ENCODE assay signal across 7 mouse cellular contexts in genomic region chr12:85339947-85340346, GRCm38 (mm10). TPM values are rescaled to one million over a fixed set of nuclear protein-coding genes. Genes with fewer than 3 reads are reported as not detected.
A peak's percentile ranks its signal among the peaks of the same experiment; 100 is the strongest.
DNase-seq lines count a peak whose midpoint lies in the region; ATAC-seq and TF ChIP-seq lines count a peak whose summit lies in the region.

No protein-coding gene starts in this region.

- H3K9me3 ChIP-seq in E14TG2a.4 (ENCODE audit: low read length) = no peaks in the 10 kb centered on the region
- no peaks in the 10 kb centered on the region for H3K9me3 ChIP-seq in forebrain, embryonic 14.5 days (replicated peaks; ENCODE audit: control insufficient read depth, low read length)
- no peaks in the 10 kb centered on the region for H3K9me3 ChIP-seq in limb, embryonic 13.5 days
- no peaks in the 10 kb centered on the region for H3K9me3 ChIP-seq in midbrain, embryonic 13.5 days

- H3K4me2 ChIP-seq in forebrain, embryonic 14.5 days (ENCODE audit: low read length) = peak overlapping the region; percentile 73
- peak overlapping the region; percentile 70 for H3K4me2 ChIP-seq in limb, embryonic 13.5 days (replicated peaks)
- peak overlapping the region; percentile 80 for H3K4me2 ChIP-seq in midbrain, embryonic 13.5 days (replicated peaks)

- no peak for ATAC-seq in forebrain, embryonic 14.5 days
- no peak for ATAC-seq in limb, embryonic 13.5 days (ENCODE audit: low FRiP score, low read depth)
- ATAC-seq in midbrain, embryonic 13.5 days = no peak

- H3K4me3 ChIP-seq in E14TG2a.4 (replicated peaks; ENCODE audit: low read length) = peak overlapping the region; percentile 97
- no peak overlapping the region for H3K4me3 ChIP-seq in forebrain, embryonic 14.5 days (ENCODE audit: low read depth, low read length)
- H3K4me3 ChIP-seq in limb, embryonic 13.5 days = peak overlapping the region; percentile 76
- no peak overlapping the region for H3K4me3 ChIP-seq in midbrain, embryonic 13.5 days (replicated peaks)

- no peak overlapping the region for H3K27ac ChIP-seq in forebrain, embryonic 14.5 days (ENCODE audit: low read depth, low read length)
- H3K27ac ChIP-seq in limb, embryonic 13.5 days = no peak overlapping the region
- no peak overlapping the region for H3K27ac ChIP-seq in midbrain, embryonic 13.5 days

- H3K9ac ChIP-seq in forebrain, embryonic 14.5 days (ENCODE audit: low read length) = no peak overlapping the region
- no peak overlapping the region for H3K9ac ChIP-seq in limb, embryonic 13.5 days
- H3K9ac ChIP-seq in midbrain, embryonic 13.5 days (replicated peaks) = no peak overlapping the region

- WGBS in forebrain, embryonic 14.5 days = 47% methylated on average over 4 of the region's 4 CpGs
- WGBS in limb, embryonic 13.5 days = 37% methylated on average over 4 of the region's 4 CpGs
- WGBS in midbrain, embryonic 13.5 days = 53% methylated on average over 4 of the region's 4 CpGs

- TF ChIP-seq CTCF in E14TG2a.4 (conservative IDR thresholded peaks at IDR 0.05; ENCODE audit: low read length) = no peak

- peaks cover 53% of the 10 kb centered on the region for H3K4me1 ChIP-seq in E14TG2a.4 (replicated peaks; ENCODE audit: low read depth, low read length)
- peaks cover 8% of the 10 kb centered on the region for H3K4me1 ChIP-seq in forebrain, embryonic 14.5 days (ENCODE audit: control insufficient read depth, insufficient read depth, low read length)
- H3K4me1 ChIP-seq in limb, embryonic 13.5 days = peaks cover 29% of the 10 kb centered on the region
- peaks cover 24% of the 10 kb centered on the region for H3K4me1 ChIP-seq in midbrain, embryonic 13.5 days (replicated peaks)

- peaks cover 51% of the 10 kb centered on the region for H3K36me3 ChIP-seq in E14TG2a.4 (ENCODE audit: insufficient read depth, low read length)
- peaks cover 28% of the 10 kb centered on the region for H3K36me3 ChIP-seq in forebrain, embryonic 14.5 days (ENCODE audit: control insufficient read depth, insufficient read depth, low read length)
- H3K36me3 ChIP-seq in limb, embryonic 13.5 days = peaks cover 33% of the 10 kb centered on the region
- H3K36me3 ChIP-seq in midbrain, embryonic 13.5 days = peaks cover 28% of the 10 kb centered on the region

- H3K27me3 ChIP-seq in E14TG2a.4 (ENCODE audit: insufficient read depth, low read length) = no peaks in the 10 kb centered on the region
- H3K27me3 ChIP-seq in forebrain, embryonic 14.5 days (replicated peaks; ENCODE audit: control insufficient read depth, insufficient read depth, low read length) = no peaks in the 10 kb centered on the region
- H3K27me3 ChIP-seq in limb, embryonic 13.5 days = no peaks in the 10 kb centered on the region
- H3K27me3 ChIP-seq in midbrain, embryonic 13.5 days = no peaks in the 10 kb centered on the region

- DNase-seq in B cell, adult 2 months = peak; percentile 32 to 36
- no peak for DNase-seq in forebrain, embryonic 14.5 days (ENCODE audit: low spot score)
- no peak for DNase-seq in right cerebral cortex, adult 18-20 months
- no peak for DNase-seq in right cerebral cortex, postnatal 10 days (ENCODE audit: low spot score in 2 of 2)

RNA-seq across cellular contexts. Expression of gene Nek9, which starts 0.8 kb away (rescaled TPM):
- polyA plus RNA-seq in forebrain, embryonic 14.5 days (2014; fragmentation: Nextera tagmentation; extraction: Ambion mirVana) = 9.5 and 10.4 TPM in 2 replicates
- polyA plus RNA-seq in limb, embryonic 13.5 days (2015; fragmentation: Nextera tagmentation; extraction: Ambion mirVana) = 25.4 and 29.1 TPM in 2 replicates
- 12.6 and 13.5 TPM in 2 replicates for polyA plus RNA-seq in midbrain, embryonic 13.5 days (2015; fragmentation: Nextera tagmentation; extraction: Ambion mirVana)

RNA-seq across cellular contexts. Expression of gene Tmed10, which starts 34.7 kb away (rescaled TPM):
- polyA plus RNA-seq in forebrain, embryonic 14.5 days (2014; fragmentation: Nextera tagmentation; extraction: Ambion mirVana) = 194 and 212 TPM in 2 replicates
- 320 and 322 TPM in 2 replicates for polyA plus RNA-seq in limb, embryonic 13.5 days (2015; fragmentation: Nextera tagmentation; extraction: Ambion mirVana)
- polyA plus RNA-seq in midbrain, embryonic 13.5 days (2015; fragmentation: Nextera tagmentation; extraction: Ambion mirVana) = 181 and 189 TPM in 2 replicates

RNA-seq across cellular contexts. Expression of gene Zc2hc1c, which starts 51.6 kb away (rescaled TPM):
- polyA plus RNA-seq in forebrain, embryonic 14.5 days (2014; fragmentation: Nextera tagmentation; extraction: Ambion mirVana) = 0.95 and 1.4 TPM in 2 replicates
- polyA plus RNA-seq in limb, embryonic 13.5 days (2015; fragmentation: Nextera tagmentation; extraction: Ambion mirVana) = 1.0 and 1.2 TPM in 2 replicates
- polyA plus RNA-seq in midbrain, embryonic 13.5 days (2015; fragmentation: Nextera tagmentation; extraction: Ambion mirVana) = 1.3 TPM in 2 replicates

RNA-seq across cellular contexts. Expression of gene Acyp1, which starts 51.7 kb away (rescaled TPM):
- 60.3 and 65.9 TPM in 2 replicates for polyA plus RNA-seq in forebrain, embryonic 14.5 days (2014; fragmentation: Nextera tagmentation; extraction: Ambion mirVana)
- 44.8 and 48.4 TPM in 2 replicates for polyA plus RNA-seq in limb, embryonic 13.5 days (2015; fragmentation: Nextera tagmentation; extraction: Ambion mirVana)
- polyA plus RNA-seq in midbrain, embryonic 13.5 days (2015; fragmentation: Nextera tagmentation; extraction: Ambion mirVana) = 68.1 and 71.4 TPM in 2 replicates

Comparison
In these comparisons a context has a peak if more than half of its experiments do, and no peak if none do; other contexts are left out.
1. DNase-seq: peak in B cell, adult 2 months (2 of 2); none in forebrain, embryonic 14.5 days (single experiment), right cerebral cortex, adult 18-20 months (single experiment) and right cerebral cortex, postnatal 10 days (0 of 2).
2. H3K4me3 ChIP-seq: peak in E14TG2a.4 (single experiment) and limb, embryonic 13.5 days (single experiment); none in forebrain, embryonic 14.5 days (single experiment) and midbrain, embryonic 13.5 days (single experiment).
3. Peak in every context shown above with its lines, with median percentiles within 50 percentile points of each other: H3K4me2 ChIP-seq.